Comparison of ENCODE assay signal across 9 mouse cellular contexts in the genomic region with DNA sequence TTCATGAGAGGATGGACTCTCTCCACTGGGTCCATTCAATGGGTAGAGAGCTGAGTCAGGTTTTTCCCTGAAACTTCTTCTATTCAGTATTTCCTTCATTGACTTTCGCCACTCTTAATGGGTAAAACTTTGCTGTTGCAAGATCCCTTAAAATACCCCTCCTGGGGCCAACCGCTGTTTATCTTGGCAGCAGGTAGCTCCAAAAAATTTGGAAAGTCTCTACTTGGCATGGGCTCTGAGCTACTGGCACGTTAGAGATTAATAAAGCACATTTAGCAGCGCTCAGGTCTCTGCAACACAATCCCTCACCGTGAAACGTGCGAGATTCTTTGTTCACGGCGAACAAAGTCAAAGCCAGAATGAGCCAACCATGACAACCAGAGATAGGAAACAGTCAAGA. TPM values are rescaled to one million over a fixed set of nuclear protein-coding genes. Genes with fewer than 3 reads are reported as not detected.
DNase-seq lines count a peak whose midpoint lies in the region; ATAC-seq and TF ChIP-seq lines count a peak whose summit lies in the region.
"Had no signal": no experiment of that assay in that cellular context is flagged by ENCODE, and none has a peak within 500 bp of the region (broad histone marks: within the 10 kb centered on the region; RNA-seq: fewer than 3 reads in every experiment).

No protein-coding gene starts in this region.

- intact Hi-C loops in left cerebral cortex, postnatal 36 days (cut with DNase I) = no loop called here
- intact Hi-C loops in left cerebral cortex, postnatal 4 days (cut with DNase I) = no loop called here

- no peaks in the 10 kb centered on the region for H3K9me3 ChIP-seq in kidney, embryonic 14.5 days (ENCODE audit: control insufficient read depth, low read length)
- no peaks in the 10 kb centered on the region for H3K9me3 ChIP-seq in forebrain, embryonic 15.5 days
- no peaks in the 10 kb centered on the region for H3K9me3 ChIP-seq in hindbrain, postnatal 0 days (ENCODE audit: low read length)
- no peaks in the 10 kb centered on the region for H3K9me3 ChIP-seq in midbrain, embryonic 16.5 days (replicated peaks; ENCODE audit: control insufficient read depth, low read length, poor library complexity, severe bottlenecking)
- H3K9me3 ChIP-seq: intestine, embryonic 15.5 days had no signal

- no peaks in the 10 kb centered on the region for H3K36me3 ChIP-seq in kidney, embryonic 14.5 days (ENCODE audit: control insufficient read depth, insufficient read depth, low read length)
- H3K36me3 ChIP-seq in forebrain, embryonic 15.5 days = no peaks in the 10 kb centered on the region
- H3K36me3 ChIP-seq in hindbrain, postnatal 0 days (ENCODE audit: insufficient read depth, low read length) = no peaks in the 10 kb centered on the region
- H3K36me3 ChIP-seq in midbrain, embryonic 16.5 days (ENCODE audit: control insufficient read depth, insufficient read depth, low read length) = no peaks in the 10 kb centered on the region
- H3K36me3 ChIP-seq: intestine, embryonic 15.5 days had no signal

- 0 out of 2 replicates have a peak, but pooled peaks cover 3% of the 10 kb centered on the region for H3K27me3 ChIP-seq in kidney, embryonic 14.5 days (ENCODE audit: control insufficient read depth, insufficient read depth, low read length)
- H3K27me3 ChIP-seq in forebrain, embryonic 15.5 days = no peaks in the 10 kb centered on the region
- no peaks in the 10 kb centered on the region; the same call in 1 of the 2 replicates for H3K27me3 ChIP-seq in hindbrain, postnatal 0 days (ENCODE audit: insufficient read depth, low read length)
- no peaks in the 10 kb centered on the region for H3K27me3 ChIP-seq in midbrain, embryonic 16.5 days (ENCODE audit: control insufficient read depth, insufficient read depth, low read depth, low read length)

- no peak overlapping the region for H3K4me2 ChIP-seq in kidney, embryonic 14.5 days (replicated peaks; ENCODE audit: low read depth, low read length)
- peak overlapping the region; percentile 24 for H3K4me2 ChIP-seq in forebrain, embryonic 15.5 days (replicated peaks)
- peak overlapping the region; percentile 69 for H3K4me2 ChIP-seq in hindbrain, postnatal 0 days (ENCODE audit: low read depth, low read length)
- H3K4me2 ChIP-seq in midbrain, embryonic 16.5 days (ENCODE audit: low read length) = peak overlapping the region; percentile 21

- 0 out of 2 replicates have a peak, but pooled peaks cover 4% of the 10 kb centered on the region for H3K4me1 ChIP-seq in kidney, embryonic 14.5 days (ENCODE audit: control insufficient read depth, insufficient read depth, low read length)
- H3K4me1 ChIP-seq in forebrain, embryonic 15.5 days = peaks cover 27% of the 10 kb centered on the region
- 0 out of 2 replicates have a peak, but pooled peaks cover 9% of the 10 kb centered on the region for H3K4me1 ChIP-seq in hindbrain, postnatal 0 days (ENCODE audit: insufficient read depth, low read length)
- peaks cover 8% of the 10 kb centered on the region; the same call in 1 of the 2 replicates for H3K4me1 ChIP-seq in midbrain, embryonic 16.5 days (ENCODE audit: control insufficient read depth, insufficient read depth, low read length)

- no peak for ATAC-seq in kidney, embryonic 14.5 days (ENCODE audit: low FRiP score, low TSS enrichment)
- no peak for ATAC-seq in forebrain, embryonic 15.5 days (replicated peaks)
- no peak for ATAC-seq in hindbrain, postnatal 0 days
- ATAC-seq in midbrain, embryonic 16.5 days = no peak

- TF ChIP-seq CTCF in hindbrain, postnatal 0 days (IDR thresholded peaks at IDR 0.05; ENCODE audit: low read depth) = no peak

- WGBS in kidney, embryonic 14.5 days = 82% methylated on average over 9 of the region's 9 CpGs
- 35% methylated on average over 9 of the region's 9 CpGs for WGBS in forebrain, embryonic 15.5 days
- WGBS in hindbrain, postnatal 0 days = 33% methylated on average over 9 of the region's 9 CpGs
- 52% methylated on average over 9 of the region's 9 CpGs for WGBS in midbrain, embryonic 16.5 days

- H3K27ac ChIP-seq in kidney, embryonic 14.5 days (ENCODE audit: low read depth, low read length) = no peak overlapping the region
- no peak overlapping the region for H3K27ac ChIP-seq in forebrain, embryonic 15.5 days (replicated peaks)
- H3K27ac ChIP-seq in hindbrain, postnatal 0 days = no peak overlapping the region
- no peak overlapping the region for H3K27ac ChIP-seq in midbrain, embryonic 16.5 days (ENCODE audit: low read length)
- H3K27ac ChIP-seq: intestine, embryonic 15.5 days had no signal

- no peak overlapping the region for H3K9ac ChIP-seq in kidney, embryonic 14.5 days (ENCODE audit: low read depth, low read length)
- no peak overlapping the region; the same call in 1 of the 2 replicates for H3K9ac ChIP-seq in forebrain, embryonic 15.5 days (replicated peaks)
- H3K9ac ChIP-seq in hindbrain, postnatal 0 days (replicated peaks; ENCODE audit: low read length) = no peak overlapping the region
- H3K9ac ChIP-seq in midbrain, embryonic 16.5 days (ENCODE audit: low read depth, low read length) = 0 out of 2 replicates have a peak overlapping the region, but pooled peaks have one; percentile 28
- H3K9ac ChIP-seq: intestine, embryonic 15.5 days had no signal

- DNase-seq in kidney, adult 8-10 months = peak; percentile 11 to 20
- DNase-seq in hindbrain, postnatal 0 days (ENCODE audit: low spot score) = peak; percentile 12
- DNase-seq in urinary bladder, postnatal 25 days (ENCODE audit: low spot score) = no peak
- no peak for DNase-seq in left cerebral cortex, postnatal 36 days (ENCODE audit: low spot score in 2 of 2)
- DNase-seq in left cerebral cortex, postnatal 4 days = no peak

- no peak overlapping the region for H3K4me3 ChIP-seq in kidney, embryonic 14.5 days (ENCODE audit: low read length)
- H3K4me3 ChIP-seq in forebrain, embryonic 15.5 days = peak overlapping the region; percentile 15
- peak overlapping the region; percentile 20 for H3K4me3 ChIP-seq in hindbrain, postnatal 0 days (ENCODE audit: low read length)
- H3K4me3 ChIP-seq in midbrain, embryonic 16.5 days (ENCODE audit: low read depth, low read length) = peak overlapping the region; percentile 9; the same call in 1 of the 2 replicates

RNA-seq across cellular contexts. Expression of gene Nckap5, which starts 1.6 kb away (rescaled TPM):
- 2.9 and 3.2 TPM in 2 replicates for polyA plus RNA-seq in kidney, embryonic 14.5 days (2014; fragmentation: Nextera tagmentation; extraction: Ambion mirVana)
- 24.7 and 25.1 TPM in 2 replicates for polyA plus RNA-seq in forebrain, embryonic 15.5 days (2015; fragmentation: Nextera tagmentation; extraction: Ambion mirVana)
- total RNA-seq in hindbrain, postnatal 0 days (2014; rRNA removed) = 10.2 and 13.3 TPM in 2 replicates
- polyA plus RNA-seq in hindbrain, postnatal 0 days (2015; fragmentation: Nextera tagmentation; extraction: Ambion mirVana) = 6.6 TPM in 2 replicates
- 10.1 and 10.9 TPM in 2 replicates for polyA plus RNA-seq in midbrain, embryonic 16.5 days (2015; fragmentation: Nextera tagmentation; extraction: Ambion mirVana)
- 1 to 10 TPM; 4.3 to 8.5 TPM for total RNA-seq in left cerebral cortex, postnatal 36 days (2021)
- total RNA-seq in left cerebral cortex, postnatal 4 days (2021) = 10 to 100 TPM; 25.5 to 25.8 TPM

Comparison
In these comparisons a context has a peak if more than half of its experiments do, and no peak if none do; other contexts are left out.
1. DNase-seq: peak in kidney, adult 8-10 months (2 of 2) and hindbrain, postnatal 0 days (single experiment); none in urinary bladder, postnatal 25 days (single experiment), left cerebral cortex, postnatal 36 days (0 of 2) and left cerebral cortex, postnatal 4 days (single experiment).